Mouse (Mus musculus) lung, postnatal 14 days (tissue): ENCODE results near the gene Inhbe.

ENCODE experiments used
- DNase-seq: peaks from one replicate; pipeline ENCODE4 v3.0.0; 2021

Inhbe gene

GRCm38 (mm10) chr10:127343029-127343428, 11.2 kb downstream of the Inhbe start:
- no peak for DNase-seq

GRCm38 (mm10) chr10:127341891-127342639, 12.1 kb downstream of the Inhbe start, which contains the start of gene Gli1:
Gene Gli1, minus strand, starts transcription at chr10:127341974.
- DNase-seq, result peak; percentile 90

- DNase-seq, result no peak
These were observed 12.9 kb downstream of the Inhbe start for GRCm38 (mm10) chr10:127341360-127341690.

- no peak for DNase-seq
These were observed 13.4 kb downstream of the Inhbe start for GRCm38 (mm10) chr10:127340577-127341359.

- DNase-seq, result peak; percentile 69
These were observed 14.3 kb downstream of the Inhbe start for GRCm38 (mm10) chr10:127339683-127340576.

- DNase-seq, result peak; percentile 91
These were observed 15.1 kb downstream of the Inhbe start for GRCm38 (mm10) chr10:127338930-127339682.

- no peak for DNase-seq
These were observed 16.6 kb downstream of the Inhbe start for GRCm38 (mm10) chr10:127337536-127338099.

- no peak for DNase-seq
These were observed 17.3 kb downstream of the Inhbe start for GRCm38 (mm10) chr10:127336952-127337351.

- DNase-seq, result no peak
These were observed 18.9 kb downstream of the Inhbe start for GRCm38 (mm10) chr10:127335271-127335670.

GRCm38 (mm10) chr10:127333152-127333551, 21.1 kb downstream of the Inhbe start:
- no peak for DNase-seq

- no peak for DNase-seq
These were observed 21.9 kb downstream of the Inhbe start for GRCm38 (mm10) chr10:127332211-127332874.

GRCm38 (mm10) chr10:127330212-127330611, 24.0 kb downstream of the Inhbe start:
- no peak for DNase-seq

GRCm38 (mm10) chr10:127327461-127328145, 26.6 kb downstream of the Inhbe start:
- DNase-seq, result no peak

- no peak for DNase-seq
These were observed 27.4 kb downstream of the Inhbe start for GRCm38 (mm10) chr10:127326828-127327227.

GRCm38 (mm10) chr10:127326017-127326801, 28.0 kb downstream of the Inhbe start:
- DNase-seq, result peak; percentile 31

- no peak for DNase-seq
These were observed 28.7 kb downstream of the Inhbe start for GRCm38 (mm10) chr10:127325454-127326016.

- DNase-seq, result peak; percentile 69
These were observed 29.7 kb downstream of the Inhbe start for GRCm38 (mm10) chr10:127324495-127324894.

- no peak for DNase-seq
These were observed 30.9 kb downstream of the Inhbe start for GRCm38 (mm10) chr10:127323131-127323855.

- DNase-seq, result no peak
These were observed 31.5 kb downstream of the Inhbe start for GRCm38 (mm10) chr10:127322669-127323068.
